Mouse (Mus musculus) bone marrow macrophage, adult 2 months (primary cell): ENCODE measurements around the gene Celf6. TPM values are rescaled to one million over a fixed set of nuclear protein-coding genes. Genes with fewer than 3 reads are reported as not detected.
A peak's percentile ranks its signal among the peaks of the same experiment; 100 is the strongest.

ENCODE experiments used
- H3K27ac ChIP-seq: 2 replicates; pipeline ENCODE4 v1.5.1; 2012; ENCODE audit warnings: low read depth, low read length; ENCODE audit not compliant: insufficient read depth
- H3K4me1 ChIP-seq: 2 replicates; pipeline ENCODE4 v1.6.1; 2012; ENCODE audit warnings: low read length; ENCODE audit not compliant: control insufficient read depth, insufficient read depth
- H3K4me3 ChIP-seq: 2 replicates; pipeline ENCODE4 v1.5.1; 2012; ENCODE audit warnings: mild to moderate bottlenecking, low read length, moderate library complexity; ENCODE audit not compliant: insufficient read depth
- CTCF ChIP-seq: IDR thresholded peaks from 2 replicates; pipeline ENCODE4 v1.5.1; 2012; ENCODE audit warnings: low read depth, mild to moderate bottlenecking, low read length, moderate library complexity
- POLR2A ChIP-seq: IDR thresholded peaks from 2 replicates; pipeline ENCODE4 v1.6.1; 2012; ENCODE audit warnings: mild to moderate bottlenecking, low read depth, low read length, borderline replicate concordance
- polyA plus RNA-seq: library from polyadenylated mRNA; stranded (reverse); fragments of >200 nt; gene quantifications from 2 replicates; pipeline ENCODE4 v1.2.4, GENCODE M21; 2012; ENCODE audit not compliant: missing spikeins, insufficient read depth, insufficient read length

Celf6 gene
- polyA plus RNA-seq, result not detected in 2 replicates

DNA sequence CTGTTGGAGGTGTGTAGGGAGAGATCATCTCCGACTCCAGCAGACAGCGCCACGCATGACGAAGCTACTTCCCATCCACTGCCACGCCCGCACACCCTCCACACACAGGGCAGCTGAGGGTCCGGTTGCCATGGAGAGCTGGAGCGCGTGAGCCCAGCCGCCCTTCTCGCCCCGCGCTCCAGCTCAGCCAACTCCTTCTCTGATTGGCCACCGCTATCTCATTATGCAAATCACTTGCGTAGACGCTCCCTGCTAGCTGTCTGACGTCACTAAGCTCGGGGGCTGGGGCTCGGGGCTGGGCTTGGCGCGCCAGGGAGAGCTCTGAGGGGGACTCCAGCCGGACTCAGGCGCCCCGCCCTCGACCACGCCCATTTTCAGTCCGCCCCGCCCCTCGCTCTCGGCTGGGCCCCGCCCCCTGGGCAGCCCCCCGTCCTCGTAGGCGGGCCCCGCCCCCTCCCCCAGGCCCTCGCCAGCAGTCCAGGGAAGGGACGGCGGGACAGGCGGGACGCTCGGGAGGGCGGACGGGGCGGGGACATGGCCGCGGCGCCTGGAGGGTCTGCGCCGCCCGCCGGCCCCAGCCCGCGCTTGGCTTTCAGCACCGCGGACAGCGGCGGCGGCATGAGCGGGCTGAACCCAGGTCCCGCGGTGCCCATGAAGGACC lies at the start of gene Celf6:
Gene Celf6, plus strand, starts transcription at position 74 of the 661 bp plus-strand sequence.
- TF ChIP-seq CTCF (no peak), POLR2A (no peak)
- peak within 1 kb of the TSS; percentile 47 for H3K4me3 ChIP-seq
- H3K27ac ChIP-seq, result no peak within 1 kb of the TSS
- H3K4me1 ChIP-seq, result no peaks in the 10 kb centered on the region

DNA sequence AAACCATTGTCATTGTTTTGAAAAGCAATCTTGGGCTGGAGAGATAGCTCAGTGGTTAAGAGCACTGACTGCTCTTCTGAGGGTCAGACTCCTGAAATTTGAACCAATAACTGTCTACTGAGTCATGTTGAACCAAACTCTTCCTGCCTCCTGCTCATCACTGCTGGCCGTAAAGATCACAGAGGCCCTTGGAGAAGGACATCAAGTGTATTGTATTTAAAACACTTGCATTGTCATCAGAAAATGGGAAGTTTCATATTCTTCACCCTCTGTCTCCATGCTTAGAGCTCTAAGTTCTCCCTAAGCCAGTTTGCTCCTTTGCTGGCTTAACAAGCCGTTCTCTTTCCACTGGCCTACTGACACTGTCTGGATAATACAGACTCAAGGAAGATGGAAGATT lies 49.4 kb upstream of the Celf6 start:
- Histone ChIP-seq H3K4me1 (peaks cover 14% of the 10 kb centered on the region), H3K27ac (peak overlapping the region; percentile 24; the same call in 1 of the 2 replicates), H3K4me3 (no peak overlapping the region)
- no peak for TF ChIP-seq CTCF
- TF ChIP-seq POLR2A, result no peak

DNA sequence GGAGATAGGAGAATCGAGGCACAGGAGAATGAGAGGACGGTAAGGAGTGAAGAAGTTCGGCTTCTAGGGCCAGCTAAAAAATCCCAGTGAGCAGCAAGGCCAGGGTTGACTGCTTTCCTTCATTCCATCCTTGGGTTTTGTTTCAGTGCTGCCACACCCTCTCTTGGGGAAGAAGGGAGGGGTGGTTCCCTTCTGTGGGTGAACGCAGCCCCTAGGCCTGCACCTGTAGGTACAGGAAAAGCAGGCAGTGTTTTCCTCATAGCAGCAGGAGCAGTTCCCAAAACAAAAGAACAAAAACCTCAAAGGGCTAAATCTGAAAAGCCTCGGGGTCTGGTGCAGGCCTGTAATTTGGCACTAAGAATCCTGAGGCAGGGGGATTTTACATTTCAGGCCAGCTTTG lies 46.1 kb upstream of the Celf6 start:
- peaks cover 35% of the 10 kb centered on the region for H3K4me1 ChIP-seq
- no peak overlapping the region for H3K27ac ChIP-seq
- H3K4me3 ChIP-seq, result no peak overlapping the region
- TF ChIP-seq POLR2A, result no peak
- TF ChIP-seq CTCF, result no peak

DNA sequence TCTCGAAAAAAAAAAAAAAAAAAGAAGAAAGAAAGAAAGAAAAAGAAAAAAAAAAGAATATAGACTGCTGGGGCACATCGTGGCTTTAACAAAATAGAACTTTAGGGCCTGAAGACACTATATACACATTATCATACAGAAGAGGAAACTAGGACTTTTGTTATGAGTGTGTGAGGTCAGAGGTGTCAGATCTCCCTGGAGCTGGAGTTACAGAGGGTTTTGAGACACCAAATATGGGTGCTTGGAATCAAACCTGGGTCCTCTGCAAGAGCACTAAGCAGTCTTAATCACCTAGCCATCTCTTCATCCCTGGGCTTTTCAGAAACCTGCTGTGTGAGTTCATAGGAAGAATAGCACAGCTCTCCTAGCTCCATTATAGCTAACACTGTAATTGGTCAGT lies 44.3 kb upstream of the Celf6 start:
- Histone ChIP-seq H3K27ac (peak overlapping the region; percentile 52), H3K4me1 (peaks cover 41% of the 10 kb centered on the region), H3K4me3 (no peak overlapping the region)
- TF ChIP-seq CTCF (no peak), POLR2A (no peak)

DNA sequence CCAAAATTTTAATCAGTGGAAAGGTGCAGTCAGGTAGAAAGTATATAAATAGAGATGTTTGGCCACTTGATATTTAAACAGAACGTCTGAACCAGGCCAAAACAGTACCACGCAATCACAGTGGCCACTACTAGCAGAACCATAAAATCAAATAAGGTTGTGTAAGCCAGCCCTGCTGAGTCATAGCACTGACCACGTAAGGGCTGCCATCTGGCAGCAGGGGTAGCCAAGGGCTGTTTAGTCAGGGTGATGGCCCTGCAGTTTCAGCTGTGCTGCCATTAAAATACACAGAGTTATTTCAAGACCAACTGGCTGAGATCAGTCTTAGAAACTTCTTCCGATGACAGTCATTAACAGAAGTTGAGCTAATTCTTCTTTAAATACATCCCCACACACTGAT lies 43.8 kb upstream of the Celf6 start:
- Histone ChIP-seq H3K4me3 (no peak overlapping the region), H3K27ac (peak overlapping the region; percentile 52), H3K4me1 (peaks cover 42% of the 10 kb centered on the region)
- TF ChIP-seq CTCF (no peak), POLR2A (no peak)

DNA sequence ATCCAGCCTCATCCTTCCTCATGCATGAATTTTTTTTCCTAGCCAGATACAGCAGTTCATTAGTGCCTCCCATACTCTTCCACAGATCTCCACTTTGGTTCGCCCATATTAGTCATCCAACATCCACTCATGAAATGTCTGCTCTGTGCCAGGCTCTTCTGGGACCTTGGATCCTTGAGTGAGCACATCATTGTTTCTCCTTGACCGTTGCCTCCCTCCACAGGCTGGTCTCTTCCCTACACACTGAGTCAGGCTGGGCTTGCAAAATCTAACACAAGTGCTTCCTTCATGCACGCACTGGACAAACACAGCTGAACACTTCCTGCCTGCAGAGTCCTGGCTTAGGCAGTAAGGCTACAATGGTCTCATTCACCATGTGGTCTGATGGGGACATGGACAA lies 40.1 kb upstream of the Celf6 start:
- H3K4me3 ChIP-seq, result no peak overlapping the region
- peak overlapping the region; percentile 50 for H3K27ac ChIP-seq
- peaks cover 41% of the 10 kb centered on the region for H3K4me1 ChIP-seq
- TF ChIP-seq POLR2A (no peak), CTCF (no peak)

DNA sequence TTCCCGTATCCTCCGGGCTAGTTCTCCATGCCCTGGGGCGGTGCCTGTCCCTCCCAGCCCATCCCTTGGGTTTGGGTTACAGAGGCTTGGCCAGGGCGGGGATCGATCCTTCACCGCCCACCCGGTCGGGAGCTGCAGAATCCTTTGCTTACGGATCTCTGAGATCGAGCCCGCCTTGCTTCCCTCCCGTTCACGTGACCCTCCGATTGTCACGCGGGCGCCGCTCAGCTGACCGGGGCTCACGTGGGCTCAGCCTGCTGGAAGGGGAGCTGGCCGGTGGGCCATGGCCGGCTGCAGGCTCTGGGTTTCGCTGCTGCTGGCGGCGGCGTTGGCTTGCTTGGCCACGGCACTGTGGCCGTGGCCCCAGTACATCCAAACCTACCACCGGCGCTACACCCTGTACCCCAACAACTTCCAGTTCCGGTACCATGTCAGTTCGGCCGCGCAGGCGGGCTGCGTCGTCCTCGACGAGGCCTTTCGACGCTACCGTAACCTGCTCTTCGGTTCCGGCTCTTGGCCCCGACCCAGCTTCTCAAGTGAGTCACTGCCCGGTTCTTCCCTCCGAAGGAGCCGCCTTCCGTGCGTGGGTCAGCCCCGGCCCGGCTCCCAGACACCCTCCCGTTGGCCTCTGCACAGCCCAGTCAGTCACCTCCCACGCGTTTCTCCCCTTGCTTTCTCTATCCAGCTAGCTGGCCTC lies 38.1 kb upstream of the Celf6 start, which contains the start of the genes Hexa and Tmem202:
Gene Hexa, plus strand, starts transcription at position 100 of the 697 bp plus-strand sequence.
Gene Tmem202, minus strand, starts transcription at position 407 of the 697 bp plus-strand sequence.
- TF ChIP-seq POLR2A (no peak; the same call in 1 of the 2 replicates), CTCF (no peak)
- peak within 1 kb of the TSS; percentile 99 for H3K27ac ChIP-seq
- H3K4me3 ChIP-seq, result peak within 1 kb of the TSS; percentile 91
- peaks cover 42% of the 10 kb centered on the region for H3K4me1 ChIP-seq

DNA sequence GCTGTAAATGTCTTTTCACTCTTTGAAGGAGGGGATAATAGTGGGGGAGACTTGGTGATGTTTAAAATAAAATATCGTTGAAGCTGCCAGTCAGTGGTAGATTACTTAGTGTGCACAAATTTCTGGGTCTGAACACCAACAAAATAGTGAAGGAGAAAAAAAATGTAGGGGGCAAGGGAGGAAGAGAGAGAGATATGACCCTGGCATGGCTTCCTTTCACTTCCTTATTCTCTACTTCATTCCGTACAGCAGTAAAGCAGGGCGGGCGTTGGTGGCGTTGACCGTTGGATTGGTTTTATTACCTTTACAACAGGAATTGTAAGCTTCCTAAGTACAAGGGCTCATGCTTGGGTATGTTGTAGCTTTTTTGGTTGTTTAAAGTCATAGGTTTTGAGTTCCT lies 36.1 kb upstream of the Celf6 start:
- TF ChIP-seq POLR2A (no peak), CTCF (no peak)
- Histone ChIP-seq H3K27ac (peak overlapping the region; percentile 99), H3K4me3 (peak overlapping the region; percentile 91), H3K4me1 (peaks cover 35% of the 10 kb centered on the region)

DNA sequence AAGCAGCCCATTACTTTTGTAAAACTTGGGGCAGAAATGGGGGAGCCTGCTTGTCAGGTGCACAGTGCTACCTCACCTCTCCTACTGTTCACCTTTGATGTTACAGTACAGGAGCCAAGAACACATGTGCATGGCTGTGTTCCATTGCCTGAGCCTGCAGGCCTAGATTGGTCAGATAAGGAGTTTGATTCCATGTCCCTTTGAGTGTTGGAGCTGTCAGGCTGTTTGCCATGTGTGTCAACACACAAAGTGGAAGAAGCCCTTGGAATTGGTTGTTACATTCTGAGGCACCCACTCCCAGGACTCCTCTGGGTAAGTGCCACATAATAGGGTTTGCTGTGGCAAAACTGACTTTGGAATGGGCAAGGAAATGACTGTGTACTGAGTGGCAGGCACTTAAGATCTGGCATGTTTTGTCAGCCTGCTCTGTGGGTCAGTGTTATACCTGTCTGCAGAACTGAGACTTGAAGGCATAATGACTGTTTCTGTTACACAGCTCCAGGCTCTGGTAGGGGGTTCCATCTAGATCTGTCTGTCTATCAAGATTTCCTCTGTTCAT lies 34.9 kb upstream of the Celf6 start:
- peak overlapping the region; percentile 99 for H3K27ac ChIP-seq
- peak overlapping the region; percentile 91 for H3K4me3 ChIP-seq
- TF ChIP-seq POLR2A (no peak), CTCF (no peak)
- H3K4me1 ChIP-seq, result peaks cover 34% of the 10 kb centered on the region

DNA sequence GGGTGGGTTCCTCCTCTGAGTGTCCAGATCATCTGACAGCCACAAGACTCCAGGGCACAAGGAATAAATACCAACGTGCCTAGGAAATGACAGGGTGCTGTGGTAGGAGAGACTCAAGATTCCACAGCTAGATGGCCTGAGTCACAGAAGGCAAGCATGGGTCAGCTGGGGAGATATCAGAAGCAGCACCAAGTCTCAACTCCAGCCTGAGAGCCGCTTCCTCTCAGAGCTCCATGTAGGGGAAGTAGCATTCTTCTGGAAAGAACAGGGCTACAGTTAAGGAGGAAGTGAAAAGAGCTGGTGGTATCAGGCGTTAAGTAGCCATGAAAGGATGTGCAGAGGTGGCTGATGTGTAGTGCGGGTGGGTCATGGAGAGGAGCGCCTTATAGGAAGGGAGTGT lies 33.0 kb upstream of the Celf6 start:
- TF ChIP-seq POLR2A (no peak), CTCF (no peak)
- Histone ChIP-seq H3K4me3 (no peak overlapping the region), H3K4me1 (peaks cover 44% of the 10 kb centered on the region), H3K27ac (peak overlapping the region; percentile 93)
